Mouse (Mus musculus): Measurements from ENCODE around the gene Dcaf12l1.
"Not testable (repeated sequence)": the region's sequence is repeated elsewhere in the genome, so short reads cannot be mapped to it uniquely, and the experiment has no call there.

Dcaf12l1 gene

GRCm38 (mm10) chrX:44789761-44790411 is at the start of gene Dcaf12l1:
Gene Dcaf12l1, minus strand, starts transcription at chrX:44790197.
- peak; percentile 56 for DNase-seq (ENCODE audit: low read depth, low spot score)

DNA sequence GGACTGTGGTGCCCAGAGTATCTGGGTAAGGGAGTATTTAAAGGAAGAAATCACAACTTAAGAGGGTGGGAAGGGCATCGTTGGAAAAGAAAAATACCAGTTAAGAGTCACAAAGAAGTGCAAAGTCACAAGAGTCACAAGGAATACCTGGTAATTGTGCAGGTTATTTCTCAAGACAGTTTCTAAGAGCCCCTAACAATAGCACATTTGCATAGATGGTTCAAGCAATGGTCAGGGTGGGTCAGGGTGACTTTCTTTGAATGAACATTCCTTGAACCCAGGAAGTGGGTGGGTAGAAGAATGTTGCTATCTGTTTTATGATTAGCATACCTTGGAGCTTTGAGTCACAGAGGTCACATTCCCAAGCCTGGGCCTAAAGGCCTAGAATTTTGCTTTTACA is 19.4 kb upstream of the Dcaf12l1 start:
- not testable (repeated sequence) for DNase-seq (ENCODE audit: low read depth, low spot score)

- DNase-seq (ENCODE audit: low read depth, low spot score): no peak
These were observed 799 bp downstream of the Dcaf12l1 start for GRCm38 (mm10) chrX:44789036-44789760.
